Mouse (Mus musculus) regulatory T cell (primary cell): Measurements from ENCODE around the gene Oma1.

Source experiments
- in situ Hi-C: fragments of 300-600 bp; cut with MboI, MseI; formaldehyde crosslinking; loops from one replicate; pipeline ENCODE4 v1.15.1; 2025; ENCODE audit warnings: high pct_unique_total_duplicates

Oma1 gene

GRCm38 (mm10) chr4:103352926-103353325 lies 39.3 kb downstream of the Oma1 start:
- in situ Hi-C loops, result no loop called here

- in situ Hi-C loops, result no loop called here
Measured at GRCm38 (mm10) chr4:103357457-103357856, 43.8 kb downstream of the Oma1 start.

DNA sequence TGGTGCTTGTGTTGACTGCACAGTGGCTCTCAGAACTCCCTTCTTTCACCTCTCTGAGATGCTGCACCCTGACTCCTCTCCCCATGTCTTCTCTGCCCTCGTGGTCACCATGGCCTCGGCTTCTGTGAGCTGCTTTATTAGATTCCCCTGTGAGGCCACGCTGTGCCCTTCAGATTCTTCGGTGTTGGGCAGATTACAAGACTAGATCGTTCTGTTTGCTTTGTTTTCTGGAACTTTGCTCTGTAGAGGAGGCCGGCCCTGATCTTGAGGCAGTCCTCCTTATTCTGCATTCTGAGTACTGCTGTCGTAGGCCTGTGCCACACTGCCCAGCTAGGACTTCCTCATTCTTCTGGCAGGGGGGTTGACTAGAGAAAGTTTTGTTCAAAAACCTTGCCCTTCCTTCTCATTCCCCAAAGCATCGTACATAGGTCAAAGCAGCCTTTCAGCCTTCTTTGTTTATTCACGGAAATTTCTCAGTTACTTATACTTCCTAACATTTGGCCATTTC lies 45.4 kb downstream of the Oma1 start:
- in situ Hi-C loops, result no loop called here

DNA sequence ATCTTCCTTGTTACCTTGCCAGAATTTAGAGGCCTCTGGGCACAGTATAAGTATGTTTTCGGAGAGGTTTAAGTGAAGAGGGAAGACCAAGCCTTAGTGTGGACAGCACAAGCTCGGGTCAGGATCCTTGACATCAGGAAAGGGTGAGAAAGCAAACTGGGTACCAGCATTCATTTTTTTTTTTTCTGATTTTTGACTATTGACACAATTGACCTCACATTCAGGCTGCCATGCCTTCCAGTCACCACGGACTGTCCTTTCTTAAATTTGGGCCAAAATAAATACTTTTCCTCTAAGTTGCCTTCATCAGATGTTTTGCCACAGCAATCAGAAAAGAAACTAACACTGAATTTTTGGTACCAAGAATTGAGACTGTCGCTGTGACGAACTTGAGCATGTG lies 68.6 kb downstream of the Oma1 start:
- in situ Hi-C loops, result no loop called here

DNA sequence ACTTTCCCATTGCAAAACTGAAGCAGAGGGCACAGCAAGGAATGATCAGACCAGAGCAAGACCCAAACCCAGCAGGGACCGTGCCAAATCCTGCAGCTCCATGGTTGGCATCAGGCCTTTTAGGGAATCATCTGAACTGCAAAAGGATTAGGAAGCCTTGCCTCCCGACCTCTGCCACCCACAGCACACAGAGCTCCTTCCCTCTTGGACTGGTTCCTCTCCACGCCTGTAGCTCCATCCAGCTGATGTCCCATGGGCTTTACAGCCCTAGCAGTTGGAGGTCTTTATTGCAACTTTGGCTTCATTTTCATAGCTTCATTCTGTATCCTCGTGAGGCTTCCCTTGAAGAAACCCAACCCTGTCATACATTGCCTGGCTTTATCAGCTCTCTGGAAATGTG lies 71.4 kb downstream of the Oma1 start:
- in situ Hi-C loops, result no loop called here

- in situ Hi-C loops, result no loop called here
Measured at GRCm38 (mm10) chr4:103385835-103386787, 72.5 kb downstream of the Oma1 start.

- in situ Hi-C loops, result no loop called here
Measured at GRCm38 (mm10) chr4:103387292-103387691, 73.7 kb downstream of the Oma1 start.

GRCm38 (mm10) chr4:103388530-103389178 lies 75.0 kb downstream of the Oma1 start:
- in situ Hi-C loops, result no loop called here

- in situ Hi-C loops, result no loop called here
Measured at GRCm38 (mm10) chr4:103389583-103389982, 76.0 kb downstream of the Oma1 start.

DNA sequence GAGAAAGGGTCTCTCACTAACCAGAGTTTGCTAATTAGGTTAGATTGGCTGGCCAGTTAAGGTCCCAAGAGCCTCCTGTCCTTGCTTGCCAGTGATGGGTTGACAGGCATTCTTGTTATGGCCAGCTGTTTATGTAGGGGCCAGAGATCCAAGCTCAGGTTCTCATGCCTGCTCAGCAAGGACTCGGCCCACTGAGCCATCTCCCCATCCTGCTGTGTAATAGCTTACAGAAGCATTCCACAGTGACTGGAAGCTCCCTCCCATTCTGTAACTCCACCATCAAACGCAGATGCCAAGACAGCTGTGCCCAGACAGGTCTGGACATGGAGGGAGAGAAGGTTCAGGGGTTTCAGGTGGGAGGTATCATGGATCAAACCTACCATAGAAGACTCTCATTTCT lies 76.9 kb downstream of the Oma1 start:
- in situ Hi-C loops, result no loop called here

- in situ Hi-C loops, result no loop called here
Measured at GRCm38 (mm10) chr4:103395066-103395465, 81.5 kb downstream of the Oma1 start.

GRCm38 (mm10) chr4:103395905-103396304 lies 82.3 kb downstream of the Oma1 start:
- in situ Hi-C loops, result no loop called here

GRCm38 (mm10) chr4:103396876-103397275 lies 83.3 kb downstream of the Oma1 start:
- in situ Hi-C loops, result no loop called here

GRCm38 (mm10) chr4:103402581-103402980 lies 89.0 kb downstream of the Oma1 start:
- in situ Hi-C loops, result no loop called here

GRCm38 (mm10) chr4:103405321-103405720 lies 91.7 kb downstream of the Oma1 start:
- in situ Hi-C loops, result no loop called here

DNA sequence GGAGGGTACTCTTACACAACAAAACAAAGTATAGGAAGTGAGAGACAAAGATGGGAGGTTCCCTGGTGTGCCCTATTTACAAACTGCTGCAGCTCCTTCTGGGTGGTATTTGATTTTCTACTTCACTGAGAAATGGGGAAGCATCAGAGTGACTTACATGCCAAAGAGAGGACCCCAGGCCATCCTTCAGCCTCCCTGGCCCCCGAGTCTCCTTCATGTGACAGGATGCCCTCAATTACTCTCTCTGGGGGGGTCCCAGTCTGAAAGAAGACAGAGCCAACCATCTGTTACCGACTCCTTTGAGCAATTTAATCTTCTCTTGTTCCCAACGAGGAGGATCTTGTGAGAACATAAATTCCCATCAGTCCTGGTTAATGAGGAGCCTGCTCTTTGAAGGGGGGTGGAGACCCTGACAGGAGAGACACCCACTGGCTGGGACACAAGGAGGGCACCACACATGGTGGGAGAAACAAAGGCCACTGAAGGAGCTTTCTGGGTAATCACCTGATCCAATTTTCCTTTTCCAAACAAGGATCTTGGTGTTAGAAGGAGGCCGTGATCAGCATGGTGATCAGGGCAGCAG lies 96.7 kb downstream of the Oma1 start:
- in situ Hi-C loops, result no loop called here
